Mouse (Mus musculus) CH12.LX (cell line): ENCODE data around the gene Rmi1.

ENCODE experiments used
- E2F4 ChIP-seq: IDR thresholded peaks from 2 replicates; pipeline ENCODE4 v1.6.1; 2011; ENCODE audit warnings: low read depth, low read length, improper control_type of control experiment; ENCODE audit not compliant: insufficient replicate concordance
- MAX ChIP-seq: IDR thresholded peaks from 2 replicates; pipeline ENCODE4 v1.6.1; 2011; ENCODE audit warnings: low read length, improper control_type of control experiment
- NELFE ChIP-seq: IDR thresholded peaks from 2 replicates; pipeline ENCODE4 v1.6.1; 2011; ENCODE audit warnings: low read depth, low read length, improper control_type of control experiment
- UBTF ChIP-seq: IDR thresholded peaks from 2 replicates; pipeline ENCODE4 v1.6.1; 2012; ENCODE audit warnings: low read depth, mild to moderate bottlenecking, inconsistent platforms, low read length, improper control_type of control experiment, moderate library complexity
- ZKSCAN1 ChIP-seq: IDR thresholded peaks from 2 replicates; pipeline ENCODE4 v1.6.1; 2012; ENCODE audit warnings: low read depth, inconsistent platforms, low read length, improper control_type of control experiment, borderline replicate concordance

GRCm38 (mm10) chr13:58402744-58403110, 679 bp downstream of the Rmi1 start:
- TF ChIP-seq MAX (no peak; the same call in 1 of the 2 replicates), UBTF (no peak), E2F4 (no peak), ZKSCAN1 (no peak), NELFE (no peak)
